Comparison of ENCODE assay signal across 31 mouse cellular contexts in genomic region chr10:23949508-23950005, GRCm38 (mm10). TPM values are rescaled to one million over a fixed set of nuclear protein-coding genes. Genes with fewer than 3 reads are reported as not detected.
DNase-seq lines count a peak whose midpoint lies in the region; ATAC-seq and TF ChIP-seq lines count a peak whose summit lies in the region.
"Had no signal": no experiment of that assay in that cellular context is flagged by ENCODE, and none has a peak within 500 bp of the region (broad histone marks: within the 10 kb centered on the region; RNA-seq: fewer than 3 reads in every experiment).

Taar3 (plus strand) TSS chr10:23949558.

- peak; percentile 44 to 51 for DNase-seq in cerebellum, postnatal 14 days
- no peak for DNase-seq in cerebellum, adult 2 months
- peak; percentile 57 for DNase-seq in heart, adult 11 months
- no peak for DNase-seq in heart, embryonic 10.5 days (ENCODE audit: low spot score)
- peak; percentile 21 for DNase-seq in midbrain, postnatal 0 days (ENCODE audit: low spot score)
- no peak for DNase-seq in midbrain, embryonic 11.5 days (ENCODE audit: low spot score, missing footprints)
- peak; percentile 16 for DNase-seq in brain, embryonic 18.5 days (ENCODE audit: low read depth, low spot score)
- DNase-seq: adrenal gland, postnatal 14 days; cerebellum, adult 11 months; cerebellum, postnatal 25 days; gastrocnemius, postnatal 14 days; heart, adult 18-20 months; heart, postnatal 14 days; kidney, adult 8-10 months; kidney, postnatal 14 days; lung, adult 18-20 months; lung, postnatal 10 days had no signal

- no peak within 1 kb of the TSS for H3K27ac ChIP-seq in cerebellum, adult 2 months (ENCODE audit: insufficient read depth, low read length)
- no peak within 1 kb of the TSS for H3K27ac ChIP-seq in heart, embryonic 10.5 days
- no peak within 1 kb of the TSS for H3K27ac ChIP-seq in midbrain, postnatal 0 days (ENCODE audit: low read depth, low read length)
- H3K27ac ChIP-seq in midbrain, embryonic 11.5 days (ENCODE audit: low read depth, low read length) = no peak within 1 kb of the TSS
- no peak within 1 kb of the TSS for H3K27ac ChIP-seq in kidney, embryonic 14.5 days (ENCODE audit: low read depth, low read length)
- H3K27ac ChIP-seq: heart, embryonic 13.5 days; hindbrain, embryonic 14.5 days; limb, embryonic 13.5 days; liver, embryonic 12.5 days; midbrain, embryonic 12.5 days; neural tube, embryonic 12.5 days had no signal

- H3K9me3 ChIP-seq in heart, embryonic 10.5 days = no peaks in the 10 kb centered on the region
- H3K9me3 ChIP-seq in midbrain, postnatal 0 days (ENCODE audit: low read length) = no peaks in the 10 kb centered on the region
- H3K9me3 ChIP-seq in midbrain, embryonic 11.5 days (ENCODE audit: control insufficient read depth, low read length) = no peaks in the 10 kb centered on the region
- H3K9me3 ChIP-seq in kidney, embryonic 14.5 days (ENCODE audit: control insufficient read depth, low read length) = no peaks in the 10 kb centered on the region
- H3K9me3 ChIP-seq: heart, embryonic 13.5 days; limb, embryonic 13.5 days; liver, embryonic 12.5 days; midbrain, embryonic 12.5 days; neural tube, embryonic 12.5 days had no signal

- no peak within 1 kb of the TSS for H3K4me2 ChIP-seq in midbrain, postnatal 0 days (ENCODE audit: low read depth, low read length, poor library complexity, severe bottlenecking)
- no peak within 1 kb of the TSS for H3K4me2 ChIP-seq in midbrain, embryonic 11.5 days
- no peak within 1 kb of the TSS for H3K4me2 ChIP-seq in kidney, embryonic 14.5 days (replicated peaks; ENCODE audit: low read depth, low read length)
- H3K4me2 ChIP-seq: heart, embryonic 13.5 days; hindbrain, embryonic 14.5 days; limb, embryonic 13.5 days; liver, embryonic 12.5 days; midbrain, embryonic 12.5 days; neural tube, embryonic 12.5 days had no signal

- 67% methylated on average over 16 of the region's 16 CpGs for WGBS in cerebellum, adult 2 months
- 85% methylated on average over 16 of the region's 16 CpGs for WGBS in heart, embryonic 10.5 days
- WGBS in midbrain, postnatal 0 days = 68% methylated on average over 16 of the region's 16 CpGs
- 91% methylated on average over 16 of the region's 16 CpGs for WGBS in midbrain, embryonic 11.5 days
- 90% methylated on average over 16 of the region's 16 CpGs for WGBS in kidney, embryonic 14.5 days

- TF ChIP-seq POLR2A in cerebellum, adult 2 months (IDR thresholded peaks at IDR 0.05; ENCODE audit: borderline replicate concordance, insufficient read depth, low read length) = no peak

- H3K27me3 ChIP-seq in cerebellum, adult 2 months (ENCODE audit: control insufficient read depth, insufficient read depth, low read length) = no peaks in the 10 kb centered on the region
- no peaks in the 10 kb centered on the region for H3K27me3 ChIP-seq in heart, embryonic 10.5 days (ENCODE audit: insufficient read depth, poor library complexity, severe bottlenecking)
- no peaks in the 10 kb centered on the region for H3K27me3 ChIP-seq in midbrain, postnatal 0 days (ENCODE audit: insufficient read depth, low read length)
- no peaks in the 10 kb centered on the region for H3K27me3 ChIP-seq in midbrain, embryonic 11.5 days (ENCODE audit: control insufficient read depth, insufficient read depth, low read length)
- H3K27me3 ChIP-seq in kidney, embryonic 14.5 days (ENCODE audit: control insufficient read depth, insufficient read depth, low read length) = no peaks in the 10 kb centered on the region
- H3K27me3 ChIP-seq: heart, embryonic 13.5 days; limb, embryonic 13.5 days; liver, embryonic 12.5 days; midbrain, embryonic 12.5 days; neural tube, embryonic 12.5 days had no signal

- no peaks in the 10 kb centered on the region for H3K36me3 ChIP-seq in heart, embryonic 10.5 days
- H3K36me3 ChIP-seq in midbrain, postnatal 0 days (ENCODE audit: insufficient read depth, low read length) = no peaks in the 10 kb centered on the region
- H3K36me3 ChIP-seq in midbrain, embryonic 11.5 days (ENCODE audit: control insufficient read depth, insufficient read depth, low read length) = no peaks in the 10 kb centered on the region
- no peaks in the 10 kb centered on the region for H3K36me3 ChIP-seq in kidney, embryonic 14.5 days (ENCODE audit: control insufficient read depth, insufficient read depth, low read length)
- H3K36me3 ChIP-seq: heart, embryonic 13.5 days; limb, embryonic 13.5 days; liver, embryonic 12.5 days; midbrain, embryonic 12.5 days; neural tube, embryonic 12.5 days had no signal

- peaks cover 12% of the 10 kb centered on the region for H3K4me1 ChIP-seq in cerebellum, adult 2 months (ENCODE audit: control insufficient read depth, insufficient read depth, low read length)
- H3K4me1 ChIP-seq in heart, embryonic 10.5 days = 0 out of 2 replicates have a peak, but pooled peaks cover 4% of the 10 kb centered on the region
- H3K4me1 ChIP-seq in midbrain, postnatal 0 days (ENCODE audit: insufficient read depth, low read length) = no peaks in the 10 kb centered on the region; the same call in 1 of the 2 replicates
- no peaks in the 10 kb centered on the region for H3K4me1 ChIP-seq in midbrain, embryonic 11.5 days (ENCODE audit: control insufficient read depth, insufficient read depth, low read length)
- no peaks in the 10 kb centered on the region for H3K4me1 ChIP-seq in kidney, embryonic 14.5 days (ENCODE audit: control insufficient read depth, insufficient read depth, low read length)
- H3K4me1 ChIP-seq: liver, embryonic 12.5 days; midbrain, embryonic 12.5 days; neural tube, embryonic 12.5 days had no signal

- H3K4me3 ChIP-seq in cerebellum, adult 2 months (replicated peaks; ENCODE audit: insufficient read depth, low read depth, low read length) = no peak within 1 kb of the TSS
- no peak within 1 kb of the TSS for H3K4me3 ChIP-seq in heart, embryonic 10.5 days
- H3K4me3 ChIP-seq in midbrain, postnatal 0 days (ENCODE audit: low read depth, low read length) = no peak within 1 kb of the TSS
- H3K4me3 ChIP-seq in midbrain, embryonic 11.5 days (ENCODE audit: low read depth, low read length) = no peak within 1 kb of the TSS
- H3K4me3 ChIP-seq in kidney, embryonic 14.5 days (ENCODE audit: low read length) = no peak within 1 kb of the TSS
- H3K4me3 ChIP-seq: heart, embryonic 13.5 days; limb, embryonic 13.5 days; liver, embryonic 12.5 days; midbrain, embryonic 12.5 days; neural tube, embryonic 12.5 days had no signal

- no peak within 1 kb of the TSS for H3K9ac ChIP-seq in midbrain, postnatal 0 days (replicated peaks; ENCODE audit: low read length, poor library complexity, severe bottlenecking)
- H3K9ac ChIP-seq in midbrain, embryonic 11.5 days (ENCODE audit: low read length) = no peak within 1 kb of the TSS
- no peak within 1 kb of the TSS for H3K9ac ChIP-seq in kidney, embryonic 14.5 days (ENCODE audit: low read depth, low read length)
- H3K9ac ChIP-seq: heart, embryonic 13.5 days; hindbrain, embryonic 14.5 days; limb, embryonic 13.5 days; liver, embryonic 12.5 days; midbrain, embryonic 12.5 days; neural tube, embryonic 12.5 days had no signal

- TF ChIP-seq CTCF in cerebellum, adult 2 months (IDR thresholded peaks at IDR 0.05; ENCODE audit: borderline replicate concordance, insufficient read depth, low read depth, low read length) = no peak
- TF ChIP-seq CTCF in midbrain, postnatal 0 days (IDR thresholded peaks at IDR 0.05) = no peak

- ATAC-seq in midbrain, postnatal 0 days (ENCODE audit: low FRiP score) = 0 out of 2 replicates have a peak, but pooled peaks have one; percentile 38
- ATAC-seq in midbrain, embryonic 11.5 days (ENCODE audit: low FRiP score) = no peak
- ATAC-seq in kidney, embryonic 14.5 days (ENCODE audit: low FRiP score, low TSS enrichment) = no peak
- ATAC-seq: forebrain, embryonic 14.5 days; liver, embryonic 12.5 days had no signal

RNA-seq across cellular contexts. Expression of gene Taar3, which starts in this region (rescaled TPM):
- not detected in 2 replicates for polyA plus RNA-seq in cerebellum, adult 2 months (2012; rRNA removed)
- polyA plus RNA-seq in heart, embryonic 10.5 days (2016; fragmentation: Nextera tagmentation; extraction: Ambion mirVana) = not detected in 2 replicates
- not detected in 2 replicates for total RNA-seq in midbrain, postnatal 0 days (2014; rRNA removed)
- polyA plus RNA-seq in midbrain, postnatal 0 days (2015; fragmentation: Nextera tagmentation; extraction: Ambion mirVana) = not detected in 2 replicates
- not detected in 2 replicates for polyA plus RNA-seq in midbrain, embryonic 11.5 days (2014; fragmentation: Nextera tagmentation; extraction: Ambion mirVana)
- polyA plus RNA-seq in kidney, embryonic 14.5 days (2014; fragmentation: Nextera tagmentation; extraction: Ambion mirVana) = not detected in 2 replicates
- total RNA-seq: adrenal gland, postnatal 14 days; gastrocnemius, postnatal 14 days; heart, adult 18-20 months; heart, postnatal 14 days; layer of hippocampus, adult 18-20 months; layer of hippocampus, postnatal 14 days had no signal
- polyA plus RNA-seq: embryonic facial prominence, embryonic 14.5 days; forebrain, embryonic 14.5 days; heart, embryonic 13.5 days; hindbrain, embryonic 14.5 days; intestine, embryonic 14.5 days; limb, embryonic 13.5 days; liver, embryonic 12.5 days; midbrain, embryonic 12.5 days; neural tube, embryonic 12.5 days; thymus, postnatal 0 days; urinary bladder, adult 2 months had no signal

Comparison
In these comparisons a context has a peak if more than half of its experiments do, and no peak if none do; other contexts are left out.
1. DNase-seq: peak in cerebellum, postnatal 14 days (2 of 2), heart, adult 11 months (single experiment) and brain, embryonic 18.5 days (single experiment); none in cerebellum, adult 2 months (0 of 2), heart, embryonic 10.5 days (single experiment) and midbrain, embryonic 11.5 days (single experiment).
2. Peak in DNase-seq and ATAC-seq in midbrain, postnatal 0 days; RNA of the gene not detected or under 1 TPM.